Mouse (Mus musculus): ENCODE measurements at regions not wholly inside any gene's neighbourhood (a gene's known extent, or its start where the extent isn't known, plus 50 kb on each side); places are given as distances from the start of the nearest gene placed in this dataset.

DNA sequence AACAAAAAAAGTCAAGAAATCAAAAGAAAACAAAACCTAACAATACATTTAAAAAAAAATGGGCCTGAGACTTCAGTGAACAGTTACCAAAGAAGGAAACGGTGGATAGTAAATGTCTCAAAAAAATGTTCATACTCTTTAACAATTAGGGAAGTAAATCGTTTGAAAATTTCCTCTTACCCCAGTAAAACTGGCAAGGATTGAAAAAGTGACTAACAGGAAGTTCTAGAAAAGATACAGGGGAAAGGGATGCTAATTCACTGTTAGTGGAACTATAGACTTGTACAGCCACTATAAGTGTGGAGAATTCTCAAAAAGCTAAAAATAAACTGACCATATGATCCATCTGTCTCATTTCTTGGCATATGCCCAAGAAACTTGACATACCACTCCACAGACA, 151.5 kb downstream of the P2ry1 start:
- no peaks in the 10 kb centered on the region for H3K79me2 ChIP-seq (ENCODE audit: control insufficient read depth, insufficient read depth, low read length)
- H3K4me3 ChIP-seq (ENCODE audit: insufficient read depth, low read depth, low read length), result no peak overlapping the region
- no peak for TF ChIP-seq POLR2A (IDR thresholded peaks at IDR 0.05; ENCODE audit: extremely low read depth, insufficient read depth, low read length)
- no peak for TF ChIP-seq CTCF (IDR thresholded peaks at IDR 0.05; ENCODE audit: low read depth, low read length)
- no peak for DNase-seq (ENCODE audit: extremely low read depth, low read depth, low spot score)
- no peak overlapping the region for H3K27ac ChIP-seq (replicated peaks; ENCODE audit: insufficient read depth, low read depth, low read length)
- H3K36me3 ChIP-seq (ENCODE audit: control insufficient read depth, insufficient read depth, low read length), result no peaks in the 10 kb centered on the region
- H3K4me1 ChIP-seq (ENCODE audit: control insufficient read depth, insufficient read depth, low read length), result no peaks in the 10 kb centered on the region
- H3K27me3 ChIP-seq (ENCODE audit: control insufficient read depth, insufficient read depth, low read length), result no peaks in the 10 kb centered on the region
- no peak overlapping the region for H3K9ac ChIP-seq (ENCODE audit: low read depth, low read length)
- WGBS, result 67% methylated on average over 2 of the region's 2 CpGs

DNA sequence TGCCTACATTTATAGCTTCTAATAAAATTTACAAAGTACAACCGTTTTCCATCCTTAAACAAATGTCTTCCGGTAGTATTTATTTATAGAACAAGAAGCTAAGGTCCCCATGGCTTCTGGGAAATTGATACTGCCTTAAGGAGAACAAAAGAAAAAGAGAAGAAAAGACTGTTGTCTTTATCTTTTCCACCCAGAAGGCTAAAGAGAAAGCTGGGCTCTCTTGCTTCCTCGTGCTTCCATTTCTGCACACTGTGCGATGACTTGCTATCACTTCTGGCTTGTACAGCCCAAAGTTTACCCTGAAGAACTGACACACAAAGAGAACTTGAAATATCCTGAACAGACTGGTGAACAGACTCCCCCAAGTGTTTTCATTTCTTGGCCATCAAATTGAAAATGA, 157.2 kb downstream of the P2ry1 start:
- TF ChIP-seq CTCF (IDR thresholded peaks at IDR 0.05; ENCODE audit: low read depth, low read length), result no peak
- no peak for TF ChIP-seq POLR2A (IDR thresholded peaks at IDR 0.05; ENCODE audit: extremely low read depth, insufficient read depth, low read length)
- Histone ChIP-seq H3K27ac (replicated peaks; ENCODE audit: insufficient read depth, low read depth, low read length) (no peak overlapping the region), H3K4me1 (ENCODE audit: control insufficient read depth, insufficient read depth, low read length) (no peaks in the 10 kb centered on the region), H3K36me3 (ENCODE audit: control insufficient read depth, insufficient read depth, low read length) (no peaks in the 10 kb centered on the region), H3K79me2 (ENCODE audit: control insufficient read depth, insufficient read depth, low read length) (no peaks in the 10 kb centered on the region), H3K9ac (ENCODE audit: low read depth, low read length) (no peak overlapping the region), H3K4me3 (ENCODE audit: insufficient read depth, low read depth, low read length) (no peak overlapping the region), H3K27me3 (ENCODE audit: control insufficient read depth, insufficient read depth, low read length) (no peaks in the 10 kb centered on the region)
- 67% methylated on average over 4 of the region's 4 CpGs for WGBS
- DNase-seq (ENCODE audit: extremely low read depth, low read depth, low spot score), result no peak

DNA sequence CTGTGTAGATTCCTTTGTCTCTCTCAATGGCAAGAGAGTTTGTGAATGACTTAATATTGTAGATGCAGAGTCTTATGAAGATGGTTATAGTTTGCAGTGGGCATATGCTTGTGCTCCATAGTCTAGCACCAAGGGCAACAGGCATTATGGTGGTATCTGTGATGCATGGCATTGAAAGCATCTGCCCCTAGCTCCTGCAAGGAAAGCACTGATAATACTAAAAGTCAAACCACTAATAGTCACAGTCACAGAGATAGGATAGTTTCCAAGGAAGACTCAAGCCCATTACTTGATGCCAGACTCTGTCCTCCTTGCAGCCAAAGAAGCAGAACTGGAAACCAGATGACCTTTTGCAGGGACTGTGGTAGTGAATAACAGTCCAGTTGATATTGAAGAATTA, 158.8 kb downstream of the P2ry1 start:
- Histone ChIP-seq H3K27ac (replicated peaks; ENCODE audit: insufficient read depth, low read depth, low read length) (no peak overlapping the region), H3K4me1 (ENCODE audit: control insufficient read depth, insufficient read depth, low read length) (no peaks in the 10 kb centered on the region), H3K27me3 (ENCODE audit: control insufficient read depth, insufficient read depth, low read length) (no peaks in the 10 kb centered on the region), H3K4me3 (ENCODE audit: insufficient read depth, low read depth, low read length) (no peak overlapping the region), H3K36me3 (ENCODE audit: control insufficient read depth, insufficient read depth, low read length) (no peaks in the 10 kb centered on the region), H3K79me2 (ENCODE audit: control insufficient read depth, insufficient read depth, low read length) (no peaks in the 10 kb centered on the region), H3K9ac (ENCODE audit: low read depth, low read length) (no peak overlapping the region)
- TF ChIP-seq CTCF (IDR thresholded peaks at IDR 0.05; ENCODE audit: low read depth, low read length) (no peak), POLR2A (IDR thresholded peaks at IDR 0.05; ENCODE audit: extremely low read depth, insufficient read depth, low read length) (no peak)
- DNase-seq (ENCODE audit: extremely low read depth, low read depth, low spot score), result no peak

DNA sequence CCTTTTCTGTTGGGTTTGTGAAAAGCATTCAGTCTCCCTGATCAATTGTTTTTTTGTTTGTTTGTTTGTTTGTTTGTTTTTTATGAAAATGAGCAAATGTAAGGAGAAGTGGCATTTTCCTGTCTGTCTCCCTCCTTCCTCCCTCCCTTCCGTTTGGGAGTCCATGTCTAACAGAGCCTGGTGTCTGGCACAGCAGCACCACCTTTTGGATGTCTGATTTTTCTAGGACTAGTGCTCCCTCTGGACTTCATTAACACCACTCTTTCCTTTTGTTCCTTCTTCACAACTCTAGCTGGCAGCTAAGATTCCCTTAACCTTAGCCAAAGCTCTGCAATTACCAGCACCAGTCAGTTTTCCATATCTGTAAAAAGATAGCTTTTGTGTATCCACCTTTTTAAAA, 175.6 kb upstream of the Rap2b start:
- Histone ChIP-seq H3K36me3 (ENCODE audit: control insufficient read depth, insufficient read depth, low read length) (no peaks in the 10 kb centered on the region), H3K9ac (ENCODE audit: low read depth, low read length) (no peak overlapping the region), H3K4me3 (ENCODE audit: insufficient read depth, low read depth, low read length) (no peak overlapping the region), H3K4me1 (ENCODE audit: control insufficient read depth, insufficient read depth, low read length) (no peaks in the 10 kb centered on the region; the same call in 1 of the 2 replicates), H3K27me3 (ENCODE audit: control insufficient read depth, insufficient read depth, low read length) (no peaks in the 10 kb centered on the region), H3K27ac (replicated peaks; ENCODE audit: insufficient read depth, low read depth, low read length) (no peak overlapping the region), H3K79me2 (ENCODE audit: control insufficient read depth, insufficient read depth, low read length) (no peaks in the 10 kb centered on the region)
- TF ChIP-seq CTCF (IDR thresholded peaks at IDR 0.05; ENCODE audit: low read depth, low read length) (peak; percentile 44), POLR2A (IDR thresholded peaks at IDR 0.05; ENCODE audit: extremely low read depth, insufficient read depth, low read length) (no peak)
- 21% methylated on average over 1 of the region's 1 CpGs for whole genome bisulfite sequencing
- peak; percentile 25 for DNase-seq (ENCODE audit: extremely low read depth, low read depth, low spot score)

DNA sequence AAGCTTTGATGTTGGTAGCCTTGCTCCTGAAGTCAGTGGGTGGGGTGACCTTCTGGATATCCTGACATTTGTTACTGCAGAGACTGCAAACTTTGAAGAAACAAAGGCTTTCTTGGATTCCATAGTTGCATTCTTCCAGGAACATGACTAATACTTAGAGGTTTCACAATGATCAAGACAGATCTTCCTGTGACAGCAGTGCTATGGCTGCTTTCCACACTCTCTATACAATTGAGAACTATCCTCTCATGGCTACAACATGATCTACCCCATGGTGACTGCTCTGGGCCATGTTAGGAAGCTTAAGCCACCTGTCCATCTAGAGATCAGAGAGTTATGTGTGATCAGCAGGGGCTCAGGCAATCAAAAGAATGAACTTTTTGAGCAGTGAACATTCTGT, 172.8 kb upstream of the Rap2b start:
- Histone ChIP-seq H3K79me2 (ENCODE audit: control insufficient read depth, insufficient read depth, low read length) (no peaks in the 10 kb centered on the region), H3K4me1 (ENCODE audit: control insufficient read depth, insufficient read depth, low read length) (no peaks in the 10 kb centered on the region; the same call in 1 of the 2 replicates), H3K36me3 (ENCODE audit: control insufficient read depth, insufficient read depth, low read length) (no peaks in the 10 kb centered on the region), H3K27me3 (ENCODE audit: control insufficient read depth, insufficient read depth, low read length) (no peaks in the 10 kb centered on the region), H3K4me3 (ENCODE audit: insufficient read depth, low read depth, low read length) (no peak overlapping the region), H3K27ac (replicated peaks; ENCODE audit: insufficient read depth, low read depth, low read length) (no peak overlapping the region), H3K9ac (ENCODE audit: low read depth, low read length) (no peak overlapping the region)
- TF ChIP-seq POLR2A (IDR thresholded peaks at IDR 0.05; ENCODE audit: extremely low read depth, insufficient read depth, low read length) (no peak), CTCF (IDR thresholded peaks at IDR 0.05; ENCODE audit: low read depth, low read length) (no peak)
- peak; percentile 9 for DNase-seq (ENCODE audit: extremely low read depth, low read depth, low spot score)

DNA sequence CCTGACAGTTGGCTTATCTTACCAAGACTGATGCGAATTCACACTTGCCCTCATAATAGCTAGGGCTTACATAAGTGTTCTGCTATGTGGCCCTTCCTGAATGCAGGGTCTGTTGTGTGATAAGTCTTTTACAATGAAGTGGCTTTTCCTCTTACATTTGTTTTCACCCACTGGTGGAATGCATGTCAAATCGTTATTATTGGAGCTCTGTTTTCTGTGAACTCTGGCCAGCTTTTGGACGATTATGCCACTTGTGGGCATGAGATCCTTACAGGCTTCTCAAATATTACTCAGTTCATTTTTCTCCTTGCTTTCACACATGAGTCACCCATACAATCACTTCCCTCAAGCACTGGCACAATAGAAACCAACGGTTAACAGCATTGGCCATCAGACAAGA, 144.9 kb upstream of the Rap2b start:
- H3K4me3 ChIP-seq (ENCODE audit: insufficient read depth, low read depth, low read length), result no peak overlapping the region
- 56% methylated on average over 4 of the region's 4 CpGs for WGBS
- H3K79me2 ChIP-seq (ENCODE audit: control insufficient read depth, insufficient read depth, low read length), result no peaks in the 10 kb centered on the region
- DNase-seq (ENCODE audit: extremely low read depth, low read depth, low spot score), result no peak
- TF ChIP-seq POLR2A (IDR thresholded peaks at IDR 0.05; ENCODE audit: extremely low read depth, insufficient read depth, low read length) (no peak), CTCF (IDR thresholded peaks at IDR 0.05; ENCODE audit: low read depth, low read length) (no peak)
- H3K36me3 ChIP-seq (ENCODE audit: control insufficient read depth, insufficient read depth, low read length), result no peaks in the 10 kb centered on the region
- H3K27me3 ChIP-seq (ENCODE audit: control insufficient read depth, insufficient read depth, low read length), result no peaks in the 10 kb centered on the region
- H3K4me1 ChIP-seq (ENCODE audit: control insufficient read depth, insufficient read depth, low read length), result peaks cover 3% of the 10 kb centered on the region; the same call in 1 of the 2 replicates
- H3K9ac ChIP-seq (ENCODE audit: low read depth, low read length), result no peak overlapping the region
- H3K27ac ChIP-seq (replicated peaks; ENCODE audit: insufficient read depth, low read depth, low read length), result no peak overlapping the region
